Mouse (Mus musculus): Measurements from ENCODE around the gene Clasp1. TPM values are rescaled to one million over a fixed set of nuclear protein-coding genes. Genes with fewer than 3 reads are reported as not detected.

Gene Clasp1
- total and polyA plus RNA-seq, 3 experiments: 13.9 to 21.3 TPM; not detected in 1

DNA sequence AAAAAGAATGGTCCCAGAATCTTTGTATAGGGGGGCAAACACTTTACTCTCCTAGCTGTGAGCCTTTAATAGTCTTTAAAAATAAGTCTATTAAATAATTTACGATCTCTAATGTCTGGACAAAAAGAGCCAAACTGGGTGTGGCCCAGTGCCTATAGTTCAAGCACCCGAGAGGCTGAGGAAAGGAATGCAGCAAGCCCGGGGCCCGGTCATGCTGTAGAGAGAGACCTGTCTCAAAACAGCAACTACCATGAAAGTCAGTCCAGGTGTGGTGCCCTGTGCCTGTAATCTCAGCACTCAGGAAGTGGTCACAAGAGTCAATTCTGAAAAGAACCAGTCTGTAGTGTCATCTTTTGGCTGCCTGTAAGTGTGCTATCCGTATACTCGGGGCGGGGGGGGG lies 127.4 kb downstream of the Clasp1 start:
- TF ChIP-seq TCF12 (IDR thresholded peaks at IDR 0.05; ENCODE audit: low read depth, low read length) (no peak), MXI1 (IDR thresholded peaks at IDR 0.05; ENCODE audit: low read depth, low read length) (no peak), CTCF (IDR thresholded peaks at IDR 0.05 in 2 of 3, conservative IDR thresholded peaks at IDR 0.05 in 1 of 3; ENCODE audit: control insufficient read depth in 1 of 3, insufficient read depth in 1 of 3, low read depth in 2 of 3, low read length in 3 of 3, poor library complexity in 1 of 3, severe bottlenecking in 1 of 3) (no peak), MEF2A (IDR thresholded peaks at IDR 0.05; ENCODE audit: extremely low read depth, insufficient replicate concordance, low read depth, low read length, poor library complexity, severe bottlenecking) (no peak)
- no peak for DNase-seq (ENCODE audit: low read depth, low spot score)
- Histone ChIP-seq H3K9ac (ENCODE audit: control insufficient read depth, low read depth, low read length, poor library complexity, severe bottlenecking) (no peak overlapping the region), H3K36me3 (ENCODE audit: control insufficient read depth in 1 of 2, insufficient read depth in 2 of 2, low read length in 2 of 2) (peaks cover 0 to 6% of the 10 kb centered on the region in 2 experiments; a peak in 2 of 4 replicates), H3K27me3 (ENCODE audit: control insufficient read depth in 1 of 2, insufficient read depth in 2 of 2, low read length in 2 of 2) (no peaks in the 10 kb centered on the region), H3K79me2 (ENCODE audit: control insufficient read depth, insufficient read depth, low read length, poor library complexity) (no peaks in the 10 kb centered on the region), H3K4me3 (ENCODE audit: control insufficient read depth in 1 of 2, insufficient read depth in 1 of 2, low read depth in 2 of 2, low read length in 2 of 2) (no peak overlapping the region), H3K27ac (ENCODE audit: control insufficient read depth, low read depth, low read length) (no peak overlapping the region), H3K4me1 (ENCODE audit: control insufficient read depth in 1 of 2, insufficient read depth in 2 of 2, low read length in 2 of 2) (no peaks in the 10 kb centered on the region), H3K9me3 (replicated peaks; ENCODE audit: insufficient read depth, low read length) (no peaks in the 10 kb centered on the region)

DNA sequence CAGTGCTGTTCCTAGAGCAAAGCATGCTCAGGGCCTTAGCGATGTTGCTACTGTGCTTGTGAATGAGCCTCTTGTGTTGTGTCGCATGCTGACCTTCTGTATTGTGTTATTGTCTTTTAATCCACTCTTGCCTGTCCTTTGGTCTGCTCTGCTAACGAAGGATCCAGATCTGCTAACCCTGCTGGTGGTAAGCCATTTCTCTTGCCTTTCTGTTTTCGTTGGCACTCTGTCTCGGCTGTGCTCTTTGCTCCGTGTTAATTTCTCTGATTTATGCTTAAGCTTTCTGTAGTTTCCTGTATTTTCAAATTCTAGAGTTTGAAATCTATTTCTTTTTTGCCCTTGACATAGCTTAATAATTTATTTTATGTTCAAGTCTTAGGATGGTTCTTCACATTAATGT lies 134.3 kb downstream of the Clasp1 start:
- Histone ChIP-seq H3K27me3 (ENCODE audit: control insufficient read depth in 1 of 2, insufficient read depth in 2 of 2, low read length in 2 of 2) (no peaks in the 10 kb centered on the region), H3K4me3 (ENCODE audit: control insufficient read depth in 1 of 2, insufficient read depth in 1 of 2, low read depth in 2 of 2, low read length in 2 of 2) (no peak overlapping the region), H3K36me3 (ENCODE audit: control insufficient read depth in 1 of 2, insufficient read depth in 2 of 2, low read length in 2 of 2) (peaks cover 0 to 4% of the 10 kb centered on the region in 2 experiments; a peak in 3 of 4 replicates), H3K9ac (ENCODE audit: control insufficient read depth, low read depth, low read length, poor library complexity, severe bottlenecking) (no peak overlapping the region), H3K79me2 (ENCODE audit: control insufficient read depth, insufficient read depth, low read length, poor library complexity) (no peaks in the 10 kb centered on the region), H3K4me1 (ENCODE audit: control insufficient read depth in 1 of 2, insufficient read depth in 2 of 2, low read length in 2 of 2) (no peaks in the 10 kb centered on the region), H3K9me3 (replicated peaks; ENCODE audit: insufficient read depth, low read length) (no peaks in the 10 kb centered on the region), H3K27ac (ENCODE audit: control insufficient read depth, low read depth, low read length) (no peak overlapping the region)
- no peak for DNase-seq (ENCODE audit: low read depth, low spot score)
- TF ChIP-seq MXI1 (IDR thresholded peaks at IDR 0.05; ENCODE audit: low read depth, low read length) (no peak), MEF2A (IDR thresholded peaks at IDR 0.05; ENCODE audit: extremely low read depth, insufficient replicate concordance, low read depth, low read length, poor library complexity, severe bottlenecking) (no peak), ZKSCAN1 (IDR thresholded peaks at IDR 0.05; ENCODE audit: low read depth, low read length) (no peak), TBP (IDR thresholded peaks at IDR 0.05; ENCODE audit: low read depth, low read length) (no peak), GATA1 (IDR thresholded peaks at IDR 0.05; ENCODE audit: low read depth, low read length) (no peak), RAD21 (IDR thresholded peaks at IDR 0.05; ENCODE audit: low read depth, low read length) (no peak), ZNF384 (IDR thresholded peaks at IDR 0.05; ENCODE audit: low read depth, low read length) (no peak), CTCF (IDR thresholded peaks at IDR 0.05 in 2 of 3, conservative IDR thresholded peaks at IDR 0.05 in 1 of 3; ENCODE audit: control insufficient read depth in 1 of 3, insufficient read depth in 1 of 3, low read depth in 2 of 3, low read length in 3 of 3, poor library complexity in 1 of 3, severe bottlenecking in 1 of 3) (no peak), CHD2 (IDR thresholded peaks at IDR 0.05; ENCODE audit: low read length) (no peak), NRF1 (IDR thresholded peaks at IDR 0.05; ENCODE audit: insufficient read depth, low read depth, low read length, poor library complexity, severe bottlenecking) (no peak), ELF1 (IDR thresholded peaks at IDR 0.05; ENCODE audit: low read depth, low read length) (no peak), KAT2A (conservative IDR thresholded peaks at IDR 0.05; ENCODE audit: low read depth, low read length) (no peak), BHLHE40 (IDR thresholded peaks at IDR 0.05; ENCODE audit: borderline replicate concordance, low read depth, low read length) (no peak)

Data from MEL (cell line).